Mouse (Mus musculus) heart, adult 2 months (tissue): ENCODE data around the gene Rdx. TPM values are rescaled to one million over a fixed set of nuclear protein-coding genes. Genes with fewer than 3 reads are reported as not detected.

Experiments
- DNase-seq, 2 experiments: peaks; one replicate each; pipeline ENCODE4 v3.0.0; 2021
- H3K27ac ChIP-seq: fragments of 200-600 bp; 2 replicates; pipeline ENCODE4 v1.8.1; 2022
- H3K27me3 ChIP-seq: fragments of 200-500 bp; 2 replicates; pipeline ENCODE4 v1.6.1; 2012; ENCODE audit warnings: mild to moderate bottlenecking, low read length, inconsistent platforms, mixed read lengths; ENCODE audit not compliant: control insufficient read depth, insufficient read depth
- H3K36me3 ChIP-seq: fragments of 200-500 bp; 2 replicates; pipeline ENCODE4 v1.6.1; 2012; ENCODE audit warnings: low read length, inconsistent platforms; ENCODE audit not compliant: control insufficient read depth, insufficient read depth
- H3K4me1 ChIP-seq: fragments of 200-500 bp; 2 replicates; pipeline ENCODE4 v1.6.1; 2011; ENCODE audit warnings: low read length; ENCODE audit not compliant: control insufficient read depth, insufficient read depth
- H3K4me3 ChIP-seq: fragments of 200-600 bp; 2 replicates; pipeline ENCODE4 v1.8.1; 2022
- H3K79me2 ChIP-seq: fragments of 200-500 bp; replicated peaks from 2 replicates; pipeline ENCODE4 v1.6.1; 2012; ENCODE audit warnings: mild to moderate bottlenecking, inconsistent platforms, low read length, moderate library complexity, mixed read lengths; ENCODE audit not compliant: control insufficient read depth, insufficient read depth
- H3K9ac ChIP-seq: fragments of 200-500 bp; 2 replicates; pipeline ENCODE4 v1.6.1; 2012; ENCODE audit warnings: low read depth, mild to moderate bottlenecking, control low read depth, inconsistent platforms, low read length, mixed read lengths
- CTCF ChIP-seq: fragments of 200-600 bp; IDR thresholded peaks from 2 replicates; pipeline ENCODE4 v1.8.1; 2022; ENCODE audit warnings: antibody characterized with exemption, mild to moderate bottlenecking, moderate library complexity
- EP300 ChIP-seq: fragments of 200-500 bp; IDR thresholded peaks from 2 replicates; pipeline ENCODE4 v1.6.1; 2011; ENCODE audit warnings: low read depth, low read length, control low read depth; ENCODE audit not compliant: insufficient read depth
- POLR2A ChIP-seq: fragments of 200-500 bp; IDR thresholded peaks from 2 replicates; pipeline ENCODE4 v1.6.1; 2011; ENCODE audit warnings: mild to moderate bottlenecking, low read depth, low read length, control low read depth; ENCODE audit not compliant: insufficient read depth
- WGBS: fragments of 180-500 bp; shearing (Covaris S2); methylation state at CpG from one replicate; pipeline ENCODE4 v1.1.7; 2018; 5-methylcytosine and 5-hydroxymethylcytosine counted together
- intact Hi-C: fragments of 180-260 bp; cut with DNase I; formaldehyde crosslinking; loops from one replicate; pipeline ENCODE4 v1.15.1; 2025
- polyA plus RNA-seq: library from polyadenylated mRNA; depleted of rRNA; stranded (reverse); fragments of >200 nt; gene quantifications from 2 replicates; pipeline ENCODE4 v1.2.3, GENCODE M21; 2012
- total RNA-seq, 2 experiments: library from RNA; stranded (reverse); gene quantifications; 2 replicates each; pipeline ENCODE4 v1.2.3; 2021

Gene Rdx
- total and polyA plus RNA-seq, 3 experiments = 20.8 to 97.0 (median 81.8) TPM

- Histone ChIP-seq H3K4me3 (no peak overlapping the region), H3K27ac (no peak overlapping the region), H3K79me2 (no peaks in the 10 kb centered on the region), H3K27me3 (no peaks in the 10 kb centered on the region), H3K9ac (no peak overlapping the region), H3K36me3 (no peaks in the 10 kb centered on the region), H3K4me1 (no peaks in the 10 kb centered on the region; the same call in 1 of the 2 replicates)
- intact Hi-C loops = no loop called here
- 83% methylated on average over 9 of the region's 9 CpGs for WGBS
- TF ChIP-seq EP300 = no peak
- TF ChIP-seq POLR2A = no peak
- TF ChIP-seq CTCF = no peak
- no peak for DNase-seq
These were observed 56.7 kb downstream of the Rdx start for GRCm38 (mm10) chr9:52103448-52104224.

GRCm38 (mm10) chr9:52104225-52104615, 57.2 kb downstream of the Rdx start:
- 82% methylated on average over 8 of the region's 8 CpGs for WGBS
- Histone ChIP-seq H3K27me3 (no peaks in the 10 kb centered on the region), H3K79me2 (no peaks in the 10 kb centered on the region), H3K4me1 (no peaks in the 10 kb centered on the region), H3K36me3 (no peaks in the 10 kb centered on the region), H3K4me3 (no peak overlapping the region), H3K27ac (no peak overlapping the region), H3K9ac (no peak overlapping the region)
- no peak for DNase-seq
- intact Hi-C loops = no loop called here
- TF ChIP-seq POLR2A (no peak), CTCF (no peak), EP300 (no peak)

- H3K9ac ChIP-seq = no peak overlapping the region
- intact Hi-C loops = no loop called here
- no peak overlapping the region for H3K4me3 ChIP-seq
- no peaks in the 10 kb centered on the region for H3K36me3 ChIP-seq
- 87% methylated on average over 6 of the region's 6 CpGs for WGBS
- no peak for DNase-seq
- H3K4me1 ChIP-seq = no peaks in the 10 kb centered on the region
- TF ChIP-seq EP300 = no peak
- no peak for TF ChIP-seq POLR2A
- no peak for TF ChIP-seq CTCF
- H3K27ac ChIP-seq = no peak overlapping the region
- no peaks in the 10 kb centered on the region for H3K27me3 ChIP-seq
- H3K79me2 ChIP-seq = no peaks in the 10 kb centered on the region
These were observed 58.5 kb downstream of the Rdx start for GRCm38 (mm10) chr9:52105423-52105822.

GRCm38 (mm10) chr9:52107161-52107560, 60.2 kb downstream of the Rdx start:
- intact Hi-C loops = no loop called here
- no peak overlapping the region for H3K9ac ChIP-seq
- WGBS = 98% methylated on average over 3 of the region's 3 CpGs
- TF ChIP-seq EP300 (no peak), POLR2A (no peak), CTCF (no peak)
- H3K36me3 ChIP-seq = no peaks in the 10 kb centered on the region
- no peaks in the 10 kb centered on the region for H3K27me3 ChIP-seq
- DNase-seq = no peak
- no peaks in the 10 kb centered on the region for H3K79me2 ChIP-seq
- no peaks in the 10 kb centered on the region for H3K4me1 ChIP-seq
- H3K27ac ChIP-seq = no peak overlapping the region
- H3K4me3 ChIP-seq = no peak overlapping the region

- Histone ChIP-seq H3K4me1 (no peaks in the 10 kb centered on the region), H3K9ac (no peak overlapping the region), H3K36me3 (no peaks in the 10 kb centered on the region), H3K27me3 (no peaks in the 10 kb centered on the region), H3K27ac (no peak overlapping the region), H3K79me2 (no peaks in the 10 kb centered on the region), H3K4me3 (no peak overlapping the region)
- no peak for DNase-seq
- intact Hi-C loops = no loop called here
- TF ChIP-seq CTCF (no peak), EP300 (no peak), POLR2A (no peak)
- 75% methylated on average over 3 of the region's 3 CpGs for WGBS
These were observed 63.8 kb downstream of the Rdx start for GRCm38 (mm10) chr9:52110738-52111137.

GRCm38 (mm10) chr9:52113091-52113490, 66.1 kb downstream of the Rdx start:
- WGBS = 92% methylated on average over 5 of the region's 5 CpGs
- H3K9ac ChIP-seq = no peak overlapping the region
- no peak for DNase-seq
- H3K27me3 ChIP-seq = no peaks in the 10 kb centered on the region
- H3K4me3 ChIP-seq = no peak overlapping the region
- TF ChIP-seq EP300 (no peak), CTCF (no peak), POLR2A (no peak)
- no peaks in the 10 kb centered on the region for H3K4me1 ChIP-seq
- H3K79me2 ChIP-seq = no peaks in the 10 kb centered on the region
- intact Hi-C loops = no loop called here
- no peak overlapping the region for H3K27ac ChIP-seq
- H3K36me3 ChIP-seq = no peaks in the 10 kb centered on the region
